ENCODE assay signal across 17 mouse cellular contexts in the genomic region with DNA sequence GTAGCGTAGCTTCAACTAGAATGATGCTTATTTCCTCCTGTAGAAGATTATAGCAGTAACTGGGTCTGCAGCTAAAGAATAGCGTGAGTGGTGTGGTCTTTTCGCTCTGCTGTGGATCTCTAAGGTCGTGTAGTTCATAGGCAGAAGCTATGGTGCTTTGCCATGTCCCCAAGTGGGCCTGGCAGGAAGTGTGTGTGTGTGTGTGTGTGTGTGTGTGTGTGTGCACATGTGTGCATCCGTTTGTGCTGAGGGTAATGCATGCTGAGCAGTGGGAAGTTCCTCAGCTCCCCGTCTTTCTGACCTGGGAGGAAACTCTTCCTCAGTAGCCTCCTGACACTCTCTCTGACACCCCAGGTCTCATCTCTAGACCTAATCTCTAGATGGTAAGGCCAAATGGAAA.
DNase-seq lines count a peak whose midpoint lies in the region; ATAC-seq and TF ChIP-seq lines count a peak whose summit lies in the region.
"Had no signal": no experiment of that assay in that cellular context is flagged by ENCODE, and none has a peak within 500 bp of the region (broad histone marks: within the 10 kb centered on the region; RNA-seq: fewer than 3 reads in every experiment).

No protein-coding gene starts in this region.

- peak; percentile 76 for ATAC-seq in megakaryocyte progenitor cell, adult 5-6 weeks (replicated peaks; ENCODE audit: poor library complexity)
- ATAC-seq: forebrain, embryonic 15.5 days; hindbrain, embryonic 16.5 days had no signal

- peak; percentile 37 for DNase-seq in adrenal gland, postnatal 14 days
- DNase-seq in adrenal gland, postnatal 10 days, result no peak
- peak; percentile 48 for DNase-seq in lung, postnatal 10 days
- no peak for DNase-seq in lung, adult 18-20 months
- DNase-seq in thymus, postnatal 25 days, result peak; percentile 70
- no peak for DNase-seq in neural tube, embryonic 10.5 days (ENCODE audit: extremely low spot score, low spot score)
- no peak for DNase-seq in layer of hippocampus, adult 2 months (ENCODE audit: low spot score in 2 of 2)
- DNase-seq: cerebellum, adult 11 months; embryo, embryonic 11 days; gastrocnemius, postnatal 25 days; left cerebral cortex, postnatal 4 days; right cerebral cortex, postnatal 25 days had no signal

- no peak overlapping the region for H3K4me3 ChIP-seq in layer of hippocampus, adult 2 months
- H3K4me3 ChIP-seq: forebrain, embryonic 15.5 days; heart, embryonic 15.5 days; kidney, embryonic 15.5 days had no signal

- no peak for TF ChIP-seq CTCF in layer of hippocampus, adult 2 months (conservative IDR thresholded peaks at IDR 0.05)

- no peak overlapping the region for H3K27ac ChIP-seq in layer of hippocampus, adult 2 months
- H3K27ac ChIP-seq: heart, embryonic 15.5 days; kidney, embryonic 15.5 days had no signal

Comparison
In these comparisons a context has a peak if more than half of its experiments do, and no peak if none do; other contexts are left out.
1. DNase-seq: peak in adrenal gland, postnatal 14 days (single experiment), lung, postnatal 10 days (single experiment) and thymus, postnatal 25 days (single experiment); none in adrenal gland, postnatal 10 days (single experiment), lung, adult 18-20 months (0 of 2), neural tube, embryonic 10.5 days (single experiment) and layer of hippocampus, adult 2 months (0 of 2).